Mouse (Mus musculus) erythroid progenitor cell, adult 5-6 weeks (primary cell): ENCODE data around the gene Gadl1. TPM values are rescaled to one million over a fixed set of nuclear protein-coding genes. Genes with fewer than 3 reads are reported as not detected.
"Not testable (repeated sequence)": the region's sequence is repeated elsewhere in the genome, so short reads cannot be mapped to it uniquely, and the experiment has no call there.

ENCODE experiments used
- ATAC-seq: replicated peaks from 2 replicates; pipeline ENCODE4 v1.8.0; 2016; ENCODE audit warnings: moderate number of reproducible peaks, mild to moderate bottlenecking, moderate TSS enrichment, inconsistent platforms; ENCODE audit not compliant: poor library complexity, low FRiP score, severe bottlenecking
- total RNA-seq, 2 experiments: library from RNA; stranded (forward) in 1 of 2; stranded (reverse) in 1 of 2; fragments of 150-400 nt in 1 of 2; fragments of 186-747, 209-891 nt in 1 of 2; gene quantifications; 2 replicates each; pipeline versions ENCODE4 v1.2.3 to v1.2.4; 2015 to 2017; ENCODE audit warnings: low replicate concordance in 2 of 2

Gene Gadl1
- total RNA-seq, 2 experiments from 2014 or later, result not detected

DNA sequence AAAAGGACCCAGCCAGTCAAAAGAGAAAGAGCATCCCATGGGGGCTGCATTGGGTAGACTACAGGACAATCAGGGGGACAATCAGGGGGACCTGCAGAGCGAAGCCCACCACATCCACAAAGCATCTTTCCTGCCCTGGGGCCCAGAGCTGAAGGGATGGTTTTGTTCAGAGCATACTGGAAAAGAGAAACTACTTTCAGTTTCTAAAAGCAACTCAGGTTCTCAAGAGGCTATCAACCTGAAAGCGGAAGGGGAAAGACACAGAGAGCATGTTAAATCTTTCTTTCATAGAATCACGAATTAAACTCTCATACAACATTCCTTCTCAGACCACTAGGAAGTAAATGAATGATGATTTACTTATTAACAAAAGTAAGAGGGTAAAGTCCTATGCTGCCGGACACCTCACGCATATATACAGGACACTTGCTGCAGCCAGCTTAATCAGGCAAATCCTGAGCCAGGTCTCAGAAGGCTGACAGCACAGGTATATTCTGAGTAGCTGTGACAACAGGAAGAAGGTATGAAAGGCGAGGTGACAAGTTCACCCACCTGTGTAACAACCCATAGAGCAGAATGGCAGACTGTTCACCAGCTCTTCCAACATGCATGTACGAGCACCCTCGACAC lies 90.2 kb downstream of the Gadl1 start:
- ATAC-seq, result no peak

DNA sequence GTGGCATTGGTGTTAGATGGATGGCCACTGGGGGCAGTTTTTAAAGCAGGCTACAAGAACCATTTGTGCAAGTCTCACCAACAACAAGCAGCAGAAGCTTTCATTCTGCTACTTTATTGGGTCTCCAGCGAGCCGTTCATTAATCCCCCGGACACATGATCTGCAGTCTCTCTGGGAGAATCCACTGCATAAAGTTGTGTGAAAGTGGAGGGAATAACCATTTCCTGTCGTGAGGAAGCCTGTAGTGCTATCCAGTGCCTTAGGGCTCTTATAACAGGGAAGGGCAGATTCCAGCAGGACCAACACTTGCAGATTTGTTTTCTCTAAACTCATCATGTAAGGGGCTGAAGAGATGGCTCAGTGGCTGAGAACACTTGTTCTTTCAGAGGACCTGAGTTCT lies 104.7 kb downstream of the Gadl1 start:
- ATAC-seq, result no peak

- ATAC-seq, result no peak
These were observed 107.0 kb downstream of the Gadl1 start for GRCm38 (mm10) chr9:116016221-116016620.

GRCm38 (mm10) chr9:116017091-116017490 lies 107.8 kb downstream of the Gadl1 start:
- ATAC-seq, result no peak

DNA sequence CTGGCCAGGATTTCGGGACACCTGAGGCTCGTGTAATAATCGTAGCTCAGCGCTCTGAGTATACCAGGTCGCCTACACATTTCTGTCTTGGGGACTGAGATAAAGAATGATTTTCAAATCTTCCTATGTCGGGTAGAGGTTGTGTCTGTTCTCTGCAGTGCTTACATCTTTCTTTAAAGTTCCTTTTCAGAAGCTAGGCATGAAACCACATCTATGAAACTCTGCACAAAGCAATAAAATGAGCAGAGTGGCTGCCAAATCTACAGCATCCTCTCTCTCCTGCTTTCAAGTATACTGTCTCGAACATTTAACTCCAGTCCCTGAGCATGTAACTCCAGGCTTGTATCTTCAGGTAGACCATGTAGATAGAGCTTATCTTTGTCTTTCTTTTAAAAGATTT lies 109.3 kb downstream of the Gadl1 start:
- no peak for ATAC-seq

DNA sequence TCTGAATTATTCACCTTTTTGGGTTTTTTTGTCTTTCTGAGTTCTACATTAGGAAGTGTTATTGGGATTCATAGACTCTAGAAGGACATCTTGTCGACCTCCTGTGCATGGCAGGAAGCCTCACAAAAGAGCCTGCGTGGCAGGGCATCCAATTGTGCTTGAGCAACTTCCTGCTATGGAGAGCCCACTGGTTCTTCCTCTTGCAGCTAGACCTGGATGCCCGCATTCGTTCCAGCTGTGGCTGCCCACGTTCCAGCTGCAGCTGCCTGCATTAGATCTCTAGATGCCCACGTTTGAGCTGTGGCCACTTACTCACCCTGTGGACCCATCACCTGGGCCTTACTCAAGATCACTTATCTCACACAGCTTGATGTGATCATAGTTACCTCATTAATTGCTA lies 116.1 kb downstream of the Gadl1 start:
- ATAC-seq, result no peak

DNA sequence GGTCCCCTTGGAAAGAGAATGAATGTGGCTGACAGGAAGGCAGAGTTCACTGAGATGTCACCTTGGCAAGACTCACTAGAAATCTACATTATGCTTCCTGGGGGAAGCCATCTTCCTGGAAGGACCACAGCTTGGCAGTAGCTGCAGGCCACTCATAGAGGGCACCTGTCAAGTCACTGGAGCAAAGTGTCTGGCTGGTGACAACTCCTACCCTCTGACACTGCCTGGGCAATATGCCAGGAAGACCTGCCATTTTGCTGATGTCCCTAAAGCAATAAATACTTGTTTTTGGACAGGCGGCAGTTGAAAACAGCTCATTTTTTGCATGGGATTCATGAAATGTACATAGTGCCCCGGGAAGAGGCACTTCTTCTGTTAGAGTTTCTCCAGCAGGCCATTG lies 119.8 kb downstream of the Gadl1 start:
- ATAC-seq, result no peak

DNA sequence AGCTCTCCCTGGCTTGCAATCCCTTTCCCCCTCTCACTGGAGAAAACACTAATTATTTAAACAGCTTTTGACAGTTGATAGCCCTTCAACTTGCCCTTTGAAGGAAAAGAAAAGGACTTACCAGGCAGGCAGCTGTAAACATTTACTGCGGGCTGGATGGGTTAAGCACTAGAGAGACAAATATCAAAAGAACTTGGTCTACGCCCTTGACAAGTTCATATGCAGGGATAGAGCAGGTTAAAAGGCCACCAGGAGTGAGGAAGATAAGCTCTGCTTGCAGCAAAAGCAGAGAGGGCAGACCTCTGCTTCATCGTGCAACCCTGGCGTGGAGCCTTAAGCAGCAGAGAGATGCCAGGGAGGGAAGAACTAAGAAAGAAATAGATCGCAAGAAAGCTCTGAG lies 123.5 kb downstream of the Gadl1 start:
- no peak for ATAC-seq

GRCm38 (mm10) chr9:116038275-116038674 lies 129.0 kb downstream of the Gadl1 start:
- no peak for ATAC-seq

DNA sequence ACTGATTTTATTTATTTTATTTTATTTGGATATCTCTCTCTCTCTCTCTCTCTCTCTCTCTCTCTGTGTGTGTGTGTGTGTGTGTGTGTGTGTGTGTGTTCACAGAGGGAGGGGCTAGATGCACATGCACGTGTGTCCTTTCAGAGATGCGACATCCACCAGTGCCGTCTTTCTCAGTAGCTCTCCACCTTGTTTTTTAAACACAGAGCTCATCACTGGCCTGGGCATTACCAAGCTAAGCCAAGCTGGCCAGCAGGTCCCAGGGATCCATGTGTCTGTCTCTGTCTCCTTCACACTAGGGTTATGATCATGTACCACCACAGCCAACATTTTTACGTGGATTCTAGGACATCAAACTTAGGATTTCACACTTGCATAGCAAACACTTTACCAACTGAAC lies 130.7 kb downstream of the Gadl1 start:
- no peak for ATAC-seq

- peak; percentile 73; the same call in 1 of the 2 replicates for ATAC-seq
These were observed 131.6 kb downstream of the Gadl1 start for GRCm38 (mm10) chr9:116040852-116041251.

DNA sequence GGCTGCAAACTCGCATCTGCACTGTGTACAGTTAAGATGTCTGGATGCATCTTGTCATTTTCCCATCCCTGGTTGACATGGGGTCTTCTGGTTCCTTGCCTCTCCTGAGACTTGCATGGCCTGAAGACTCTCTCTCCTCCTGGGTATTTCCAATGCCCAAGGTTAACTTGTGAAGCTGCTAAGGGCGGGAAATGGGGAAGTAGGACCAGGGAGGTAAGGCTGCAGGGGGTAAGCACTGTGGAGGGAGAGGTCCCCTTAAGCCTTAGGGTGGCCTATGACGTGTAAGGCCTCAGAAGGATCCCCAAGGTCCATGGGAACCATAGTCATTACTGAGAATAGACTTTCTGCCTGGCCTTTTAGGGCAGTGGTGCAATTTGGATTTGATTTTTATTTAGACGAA lies 132.1 kb downstream of the Gadl1 start:
- no peak for ATAC-seq

DNA sequence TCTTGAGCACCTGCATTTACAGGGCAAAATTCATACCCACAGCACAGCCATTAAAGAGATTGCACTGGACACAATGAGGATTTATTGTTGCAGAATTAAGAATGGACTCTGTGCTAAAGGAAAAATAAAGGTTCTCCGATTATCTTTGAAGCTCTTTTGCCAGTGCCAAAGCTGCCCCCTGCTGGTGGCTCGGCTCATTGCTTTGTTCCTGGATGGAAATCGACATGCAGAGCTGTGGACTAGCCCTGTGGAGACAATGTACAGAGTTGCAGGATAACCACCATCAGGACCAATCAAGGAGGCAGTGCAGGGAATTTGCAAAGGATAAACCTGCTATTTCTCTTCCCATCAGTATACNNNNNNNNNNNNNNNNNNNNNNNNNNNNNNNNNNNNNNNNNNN lies 132.5 kb downstream of the Gadl1 start:
- ATAC-seq, result no peak

DNA sequence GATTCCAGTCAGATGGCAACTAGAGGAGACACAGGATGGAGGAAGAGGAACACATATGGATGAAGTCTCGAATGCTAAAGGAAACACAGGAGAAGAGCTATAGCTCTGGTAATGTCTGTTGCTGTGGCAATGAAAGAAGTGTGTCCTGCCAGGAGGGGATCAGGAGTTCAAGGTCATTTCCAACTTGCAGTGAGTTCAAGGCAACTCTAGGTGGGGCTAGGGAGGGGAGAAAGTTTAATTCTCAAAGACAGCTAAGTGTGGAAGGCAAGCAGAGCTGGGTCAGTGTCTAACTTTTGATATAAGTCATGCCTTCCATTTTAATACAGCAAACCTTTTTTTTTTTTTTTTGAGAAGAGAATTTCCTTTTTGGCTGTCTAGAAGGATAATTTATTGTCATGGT lies 140.7 kb downstream of the Gadl1 start:
- ATAC-seq, result no peak

DNA sequence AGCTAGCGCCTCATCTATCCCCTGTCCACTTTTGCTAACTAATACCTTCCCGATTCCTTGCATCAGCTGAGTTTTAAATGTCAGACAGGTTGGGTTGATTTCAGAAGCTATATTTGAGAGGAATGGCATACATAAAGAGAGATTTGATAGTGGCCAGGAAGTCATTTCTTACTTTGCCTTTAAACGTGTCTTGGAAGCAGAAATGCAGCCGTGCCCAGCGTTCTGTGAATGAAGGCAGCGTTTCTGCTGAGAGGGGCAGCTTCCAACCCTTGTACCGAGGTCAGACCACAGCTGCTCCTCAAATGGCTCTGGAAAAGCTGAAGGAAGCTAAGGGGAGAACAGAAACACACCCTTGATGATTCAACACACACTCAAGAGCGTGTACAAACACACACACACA lies 144.7 kb downstream of the Gadl1 start:
- no peak for ATAC-seq

DNA sequence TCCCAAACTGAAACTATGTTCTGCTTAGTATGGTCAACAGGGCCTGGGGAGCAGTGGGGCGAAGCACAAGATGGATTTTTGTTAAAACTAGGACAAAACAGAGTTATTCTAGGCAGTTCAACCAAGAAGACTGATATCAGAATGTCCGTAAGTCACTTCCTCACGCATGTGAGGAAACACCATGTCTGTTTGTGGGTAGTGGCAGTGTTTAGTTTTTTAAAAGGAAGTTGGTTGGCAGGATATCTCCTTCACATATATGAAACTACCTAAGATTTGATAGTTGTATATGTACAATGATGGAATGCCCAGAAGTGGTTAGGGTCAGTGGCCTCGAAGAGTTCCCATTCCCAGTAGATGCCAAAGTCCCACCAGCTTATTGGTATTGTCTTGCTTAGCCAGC lies 149.2 kb downstream of the Gadl1 start:
- ATAC-seq, result no peak

GRCm38 (mm10) chr9:116059156-116059555 lies 149.9 kb downstream of the Gadl1 start:
- ATAC-seq, result no peak

DNA sequence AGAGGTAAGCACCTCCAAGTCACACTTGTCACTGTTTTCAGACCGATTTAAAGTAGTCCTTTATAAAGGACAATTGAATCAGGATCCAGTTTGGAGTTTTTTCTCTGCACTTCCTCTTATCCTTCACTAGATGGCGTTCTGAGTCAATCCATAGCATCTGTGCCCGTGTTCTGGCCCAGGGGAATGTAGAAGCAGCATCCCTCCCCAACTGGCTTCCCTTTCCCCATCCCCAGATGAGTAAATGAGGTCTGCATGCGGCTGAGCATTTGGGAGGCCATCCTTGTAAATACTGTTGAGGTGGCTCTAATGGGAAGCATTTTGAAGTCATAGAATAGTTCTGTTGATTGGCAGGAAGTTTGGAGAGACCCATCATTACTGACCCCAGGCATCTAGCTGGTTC lies 151.4 kb downstream of the Gadl1 start:
- ATAC-seq, result no peak

DNA sequence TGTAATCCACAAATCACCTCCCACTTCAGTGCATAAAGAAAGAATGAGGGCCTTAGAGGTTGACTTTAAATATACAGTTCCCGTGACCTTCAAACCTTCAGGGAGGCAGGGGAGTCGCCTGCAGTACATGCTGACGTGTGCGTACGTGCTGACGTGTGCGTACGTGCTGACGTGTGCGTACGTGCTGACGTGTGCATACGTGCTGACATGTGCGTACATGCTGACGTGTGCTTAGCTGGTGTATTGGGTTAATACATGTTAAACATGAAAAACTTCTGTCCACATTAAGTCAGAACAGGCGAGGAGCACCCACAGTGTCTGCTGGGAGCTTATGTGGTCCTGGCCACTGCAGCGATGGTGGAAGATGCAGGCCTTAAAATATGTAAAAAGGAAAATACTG lies 155.5 kb downstream of the Gadl1 start:
- ATAC-seq, result no peak

GRCm38 (mm10) chr9:116071561-116071960 lies 162.3 kb downstream of the Gadl1 start:
- not testable (repeated sequence) for ATAC-seq

DNA sequence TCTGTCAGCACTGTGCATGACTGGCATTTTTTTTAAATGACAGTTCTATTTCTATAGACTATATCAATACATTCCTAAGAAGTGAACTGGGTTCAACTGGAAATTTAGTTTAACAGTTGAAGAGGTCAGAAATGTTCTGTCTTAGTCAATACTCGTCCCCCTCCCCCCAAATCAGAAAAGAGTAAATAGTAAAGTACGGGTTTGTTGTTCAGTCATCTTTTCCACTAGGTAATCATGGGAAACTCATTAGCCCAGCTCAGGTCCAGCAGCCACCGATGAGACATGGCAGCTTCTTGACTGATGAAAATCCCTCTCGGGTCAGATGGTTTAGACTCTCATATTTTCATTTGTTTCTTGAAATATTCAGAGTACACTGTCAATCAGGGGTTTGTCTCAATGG lies 166.9 kb downstream of the Gadl1 start:
- no peak for ATAC-seq

- ATAC-seq, result no peak
These were observed 167.7 kb downstream of the Gadl1 start for GRCm38 (mm10) chr9:116076946-116077345.
